In genomic region chr16:77034751-77035150, GRCm38 (mm10) we compare ENCODE assay signal across 27 mouse cellular contexts. TPM values are rescaled to one million over a fixed set of nuclear protein-coding genes. Genes with fewer than 3 reads are reported as not detected.
A peak's percentile ranks its signal among the peaks of the same experiment; 100 is the strongest.
DNase-seq lines count a peak whose midpoint lies in the region; ATAC-seq and TF ChIP-seq lines count a peak whose summit lies in the region.
"Had no signal": no experiment of that assay in that cellular context is flagged by ENCODE, and none has a peak within 500 bp of the region (broad histone marks: within the 10 kb centered on the region; RNA-seq: fewer than 3 reads in every experiment).

No protein-coding gene starts in this region.

- TF ChIP-seq EP300 in CH12.LX (IDR thresholded peaks at IDR 0.05; ENCODE audit: low read length), result no peak

- H3K9ac ChIP-seq in forebrain, embryonic 15.5 days (replicated peaks), result no peak overlapping the region
- H3K9ac ChIP-seq in forebrain, embryonic 13.5 days, result no peak overlapping the region
- H3K9ac ChIP-seq in CH12.LX (ENCODE audit: insufficient read depth, low read depth), result no peak overlapping the region
- H3K9ac ChIP-seq: embryonic facial prominence, embryonic 15.5 days; hindbrain, embryonic 14.5 days; limb, embryonic 13.5 days; neural tube, embryonic 15.5 days had no signal

- TF ChIP-seq CTCF in layer of hippocampus, adult 2 months (conservative IDR thresholded peaks at IDR 0.05), result no peak
- TF ChIP-seq CTCF in CH12.LX (conservative IDR thresholded peaks at IDR 0.05 in 1 of 2, IDR thresholded peaks at IDR 0.05 in 1 of 2; ENCODE audit: low read depth in 2 of 2, low read length in 2 of 2), result no peak

- no peak for TF ChIP-seq POLR2A in CH12.LX (IDR thresholded peaks at IDR 0.05; ENCODE audit: low read depth, low read length)

- no peak overlapping the region for H3K4me2 ChIP-seq in forebrain, embryonic 15.5 days (replicated peaks)
- H3K4me2 ChIP-seq in forebrain, embryonic 13.5 days, result no peak overlapping the region
- no peak overlapping the region for H3K4me2 ChIP-seq in CH12.LX (ENCODE audit: insufficient read depth, low read depth, poor library complexity, severe bottlenecking)
- H3K4me2 ChIP-seq: embryonic facial prominence, embryonic 15.5 days; heart, embryonic 11.5 days; hindbrain, embryonic 14.5 days; limb, embryonic 13.5 days; liver, embryonic 11.5 days; neural tube, embryonic 15.5 days had no signal

- H3K27me3 ChIP-seq in forebrain, embryonic 15.5 days, result no peaks in the 10 kb centered on the region
- no peaks in the 10 kb centered on the region for H3K27me3 ChIP-seq in forebrain, embryonic 13.5 days
- no peaks in the 10 kb centered on the region for H3K27me3 ChIP-seq in CH12.LX (replicated peaks)
- H3K27me3 ChIP-seq: embryonic facial prominence, embryonic 15.5 days; limb, embryonic 13.5 days; neural tube, embryonic 15.5 days had no signal

- TF ChIP-seq RAD21 in CH12.LX (IDR thresholded peaks at IDR 0.05; ENCODE audit: low read depth, low read length), result no peak

- peaks cover 14% of the 10 kb centered on the region for H3K4me1 ChIP-seq in forebrain, embryonic 15.5 days
- peaks cover 11% of the 10 kb centered on the region; the same call in 1 of the 2 replicates for H3K4me1 ChIP-seq in forebrain, embryonic 13.5 days
- H3K4me1 ChIP-seq in CH12.LX (ENCODE audit: control insufficient read depth in 1 of 2, insufficient read depth in 2 of 2), result peaks cover 0 to 19% of the 10 kb centered on the region in 2 experiments; a peak in 2 of 4 replicates
- H3K4me1 ChIP-seq: embryonic facial prominence, embryonic 15.5 days had no signal

- no peaks in the 10 kb centered on the region for H3K9me3 ChIP-seq in forebrain, embryonic 15.5 days
- H3K9me3 ChIP-seq in forebrain, embryonic 13.5 days (replicated peaks), result no peaks in the 10 kb centered on the region
- H3K9me3 ChIP-seq in CH12.LX (replicated peaks; ENCODE audit: low read length), result no peaks in the 10 kb centered on the region
- H3K9me3 ChIP-seq: embryonic facial prominence, embryonic 10.5 days; embryonic facial prominence, embryonic 15.5 days; limb, embryonic 13.5 days; neural tube, embryonic 15.5 days had no signal

- H3K79me2 ChIP-seq in CH12.LX (replicated peaks; ENCODE audit: control insufficient read depth, extremely low read depth, insufficient read depth, poor library complexity, severe bottlenecking), result peaks cover 4% of the 10 kb centered on the region; the same call in 1 of the 2 replicates

- DNase-seq in layer of hippocampus, adult 2 months (ENCODE audit: low spot score in 2 of 2), result no peak
- DNase-seq in layer of hippocampus, adult 18-20 months (ENCODE audit: low spot score in 2 of 2), result no peak
- DNase-seq in CH12.LX (ENCODE audit: extremely low read depth), result peak; percentile 6
- no peak for DNase-seq in spleen, postnatal 14 days (ENCODE audit: low spot score in 2 of 2)
- DNase-seq: adrenal gland, postnatal 14 days; cerebellum, adult 18-20 months; gastrocnemius, postnatal 25 days; heart, adult 18-20 months; heart, postnatal 4 days; kidney, adult 11 months; kidney, postnatal 14 days; lung, postnatal 4 days; midbrain, embryonic 14.5 days; right cerebral cortex, postnatal 4 days; thymus, adult 2 months; thymus, postnatal 36 days had no signal

- no peak overlapping the region for H3K27ac ChIP-seq in forebrain, embryonic 15.5 days (replicated peaks)
- H3K27ac ChIP-seq in forebrain, embryonic 13.5 days, result no peak overlapping the region
- peak overlapping the region; percentile 80 for H3K27ac ChIP-seq in layer of hippocampus, adult 2 months
- no peak overlapping the region for H3K27ac ChIP-seq in CH12.LX (ENCODE audit: insufficient read depth, low read depth)
- H3K27ac ChIP-seq: embryonic facial prominence, embryonic 10.5 days; embryonic facial prominence, embryonic 15.5 days; hindbrain, embryonic 14.5 days; limb, embryonic 13.5 days; neural tube, embryonic 15.5 days had no signal

- dilution Hi-C loops in CH12.LX (cut with MboI; ENCODE audit: extremely low pct_ligation_motif_present, extremely low pct_unique_long_range_greater_than_20kb, low sequenced_read_pairs), result no loop called here

- 0 out of 2 replicates have a peak, but pooled peaks have one; percentile 35 for ATAC-seq in forebrain, embryonic 15.5 days (replicated peaks)
- ATAC-seq in forebrain, embryonic 13.5 days, result no peak
- peak; percentile 65 for ATAC-seq in megakaryocyte progenitor cell, adult 5-6 weeks (replicated peaks; ENCODE audit: poor library complexity)
- ATAC-seq: inflammation-experienced regulatory T-cells, adult 6 months had no signal

- H3K4me3 ChIP-seq in forebrain, embryonic 15.5 days, result no peak overlapping the region
- H3K4me3 ChIP-seq in forebrain, embryonic 13.5 days, result no peak overlapping the region
- H3K4me3 ChIP-seq in layer of hippocampus, adult 2 months, result peak overlapping the region; percentile 2; the same call in 1 of the 2 replicates
- no peak overlapping the region for H3K4me3 ChIP-seq in CH12.LX (replicated peaks in 1 of 3; ENCODE audit: low read depth in 2 of 3, low read length in 2 of 3, poor library complexity in 1 of 3)
- H3K4me3 ChIP-seq: embryonic facial prominence, embryonic 10.5 days; embryonic facial prominence, embryonic 15.5 days; limb, embryonic 13.5 days; neural tube, embryonic 15.5 days had no signal

- 87% methylated on average over 8 of the region's 8 CpGs for WGBS in forebrain, embryonic 15.5 days
- WGBS in forebrain, embryonic 13.5 days, result 89% methylated on average over 8 of the region's 8 CpGs

- in situ Hi-C loops in CH12.LX (cut with MboI; ENCODE audit: low pct_ligation_motif_present, low pct_unique_long_range_greater_than_20kb, low sequenced_read_pairs), result no loop called here

- peaks cover 9% of the 10 kb centered on the region for H3K36me3 ChIP-seq in forebrain, embryonic 15.5 days
- H3K36me3 ChIP-seq in forebrain, embryonic 13.5 days (ENCODE audit: poor library complexity, severe bottlenecking), result peaks cover 17% of the 10 kb centered on the region
- peaks cover 20 to 65% of the 10 kb centered on the region in 2 experiments for H3K36me3 ChIP-seq in CH12.LX (replicated peaks in 1 of 2; ENCODE audit: control insufficient read depth in 1 of 2, insufficient read depth in 1 of 2, low read length in 1 of 2)

TF ChIP-seq in CH12.LX, 34 proteins besides CTCF, POLR2A, EP300 and RAD21:
- no peak for TF ChIP-seq ZNF384 (IDR thresholded peaks at IDR 0.05; ENCODE audit: low read depth, low read length)
- no peak for TF ChIP-seq RCOR1 (conservative IDR thresholded peaks at IDR 0.05; ENCODE audit: low read depth, low read length)
- no peak for TF ChIP-seq SMC3 (IDR thresholded peaks at IDR 0.05; ENCODE audit: low read depth, low read length)
- no peak for TF ChIP-seq BHLHE40 (IDR thresholded peaks at IDR 0.05; ENCODE audit: low read depth, low read length)
- no peak for TF ChIP-seq IRF4 (IDR thresholded peaks at IDR 0.05; ENCODE audit: low read depth, low read length)
- TF ChIP-seq HCFC1 (IDR thresholded peaks at IDR 0.05; ENCODE audit: low read depth, low read length), result no peak
- TF ChIP-seq MXI1 (IDR thresholded peaks at IDR 0.05; ENCODE audit: low read depth, low read length), result no peak

RNA-seq across cellular contexts. Expression of gene Usp25, which starts 21.2 kb away (rescaled TPM):
- 11.2 and 11.9 TPM in 2 replicates for polyA plus RNA-seq in forebrain, embryonic 15.5 days (2015; fragmentation: Nextera tagmentation; extraction: Ambion mirVana)
- polyA plus RNA-seq in forebrain, embryonic 13.5 days (2015; fragmentation: Nextera tagmentation; extraction: Ambion mirVana), result 11.4 and 12.2 TPM in 2 replicates
- 10 to 100 TPM; 29.8 to 36.6 TPM for total RNA-seq in layer of hippocampus, adult 2 months (2021)
- total RNA-seq in layer of hippocampus, adult 18-20 months (2021), result 10 to 100 TPM; 35.9 to 36.8 TPM
- 28.2 and 32.5 TPM in 2 replicates for total RNA-seq in CH12.LX (2012; rRNA removed)
- 42.1 and 45.1 TPM in 2 replicates for total RNA-seq in CH12.LX (2014; rRNA removed)
- polyA plus RNA-seq in CH12.LX (2012; ENCODE audit: insufficient read length, low read depth), result 28.0 and 30.5 TPM in 2 replicates
- total RNA-seq in megakaryocyte progenitor cell, adult 5-6 weeks (2015), result 73.2 and 81.9 TPM in 2 replicates
- 74.3 and 82.1 TPM in 2 replicates for total RNA-seq in megakaryocyte progenitor cell, adult 5-6 weeks (2017)
